Mouse (Mus musculus): ENCODE data around the gene 2810006K23Rik. TPM values are rescaled to one million over a fixed set of nuclear protein-coding genes. Genes with fewer than 3 reads are reported as not detected.

Gene 2810006K23Rik
- 2.5 TPM for polyA plus RNA-seq (2017; shearing (Covaris generic))

DNA sequence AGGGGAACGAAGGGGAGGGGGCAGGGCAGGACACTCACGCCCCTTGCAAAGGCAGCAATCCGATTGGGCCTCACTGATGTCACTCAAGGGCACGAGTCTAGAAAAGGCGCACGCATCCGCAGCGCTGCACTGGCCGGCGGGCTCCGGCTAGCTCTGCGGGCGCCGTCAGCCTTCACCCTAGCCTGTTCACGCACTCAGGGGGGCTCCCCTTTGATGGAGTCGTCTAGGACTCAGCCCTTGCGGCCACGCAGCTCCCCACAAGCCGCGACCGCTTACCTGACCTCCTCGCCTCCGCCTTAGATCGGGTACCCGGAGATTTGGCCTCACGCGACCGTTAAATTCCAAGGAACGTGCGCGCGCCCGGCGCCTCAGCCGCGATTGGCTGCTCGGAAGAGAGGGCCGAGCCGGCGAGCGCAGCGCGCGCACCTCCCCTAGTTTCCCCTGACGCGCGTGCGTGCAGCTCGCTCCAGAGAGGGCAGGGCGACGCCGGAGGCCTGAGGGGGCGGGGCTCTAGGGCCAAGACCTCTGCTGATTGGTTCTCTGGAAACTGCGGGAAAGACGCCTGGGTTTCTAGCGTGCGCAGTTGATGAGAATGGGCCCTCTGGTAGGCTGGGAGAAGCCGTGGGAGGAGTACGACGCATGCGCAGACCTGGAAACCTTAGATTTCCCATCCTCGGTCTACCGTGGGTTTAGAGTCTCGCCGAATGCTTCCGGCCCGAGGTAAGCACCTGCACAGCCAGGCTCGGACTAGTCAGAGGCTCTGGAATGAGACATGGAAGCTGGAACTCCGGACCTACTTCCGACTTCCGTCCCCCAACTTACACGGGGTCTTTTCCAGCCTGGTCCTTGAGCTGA, at the start of gene 2810006K23Rik, which contains the start of gene Mphosph9:
Gene 2810006K23Rik, plus strand, starts transcription at position 580 of the 855 bp plus-strand sequence.
Gene Mphosph9, minus strand, starts transcription at position 463 of the 855 bp plus-strand sequence.

DNA sequence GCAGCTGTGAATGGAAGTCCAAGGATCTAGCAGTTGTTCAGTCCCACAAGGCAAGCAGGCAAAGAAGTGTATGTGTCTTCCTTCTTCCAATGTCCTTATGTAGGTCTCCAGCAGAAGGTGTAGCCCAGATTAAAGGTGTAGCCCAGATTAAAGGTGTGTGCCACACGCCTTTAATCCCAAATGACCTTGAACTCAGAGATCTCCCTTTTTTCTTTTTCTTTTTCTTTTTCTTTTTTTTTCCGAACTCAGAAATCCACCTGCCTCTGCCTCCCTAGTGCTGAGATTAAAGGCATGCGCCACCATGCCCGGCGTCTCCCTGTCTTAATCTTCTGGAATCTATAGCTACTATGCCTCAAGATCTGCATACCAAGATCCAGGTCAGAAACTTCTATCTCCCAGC, 35.1 kb downstream of the 2810006K23Rik start, which contains the start of gene Cdk2ap1:
Gene Cdk2ap1, minus strand, starts transcription at position 101 of the 400 bp plus-strand sequence.

Other genes with a start within 250 kb of the 2810006K23Rik start
- 116 TPM for gene Abcb9, start 232.3 kb upstream of the 2810006K23Rik start, polyA plus RNA-seq (2017; shearing (Covaris generic))
- gene Ogfod2, start 215.8 kb upstream of the 2810006K23Rik start, polyA plus RNA-seq (2017; shearing (Covaris generic)), result 31.5 TPM
- gene Arl6ip4, start 212.0 kb upstream of the 2810006K23Rik start, polyA plus RNA-seq (2017; shearing (Covaris generic)), result 45.2 TPM
- 11.3 TPM for gene Pitpnm2, start 78.3 kb upstream of the 2810006K23Rik start, polyA plus RNA-seq (2017; shearing (Covaris generic))
- gene Mphosph9, start 117 bp upstream of the 2810006K23Rik start, polyA plus RNA-seq (2017; shearing (Covaris generic)), result 22.7 TPM
- gene Cdk2ap1, start 35.0 kb downstream of the 2810006K23Rik start, polyA plus RNA-seq (2017; shearing (Covaris generic)), result 119 TPM
- gene Sbno1, start 97.9 kb downstream of the 2810006K23Rik start, polyA plus RNA-seq (2017; shearing (Covaris generic)), result 102 TPM
- gene Kmt5a, start 111.8 kb downstream of the 2810006K23Rik start, polyA plus RNA-seq (2017; shearing (Covaris generic)), result 68.9 TPM
- gene Rilpl2, start 150.3 kb downstream of the 2810006K23Rik start, polyA plus RNA-seq (2017; shearing (Covaris generic)), result 82.7 TPM
- gene Snrnp35, start 155.0 kb downstream of the 2810006K23Rik start, polyA plus RNA-seq (2017; shearing (Covaris generic)), result 7.1 TPM
- 2.1 TPM for gene Rilpl1, start 203.3 kb downstream of the 2810006K23Rik start, polyA plus RNA-seq (2017; shearing (Covaris generic))
- gene Tmed2, start 212.6 kb downstream of the 2810006K23Rik start, polyA plus RNA-seq (2017; shearing (Covaris generic)), result 521 TPM
- 15.8 TPM for gene Ddx55, start 224.8 kb downstream of the 2810006K23Rik start, polyA plus RNA-seq (2017; shearing (Covaris generic))

Data from effector memory CD4-positive, alpha-beta T cell, adult 5 months (primary cell).